Mouse (Mus musculus) frontal cortex, postnatal 25 days (tissue): Measurements from ENCODE around the gene Anapc11.
A peak's percentile ranks its signal among the peaks of the same experiment; 100 is the strongest.
"Not testable (repeated sequence)": the region's sequence is repeated elsewhere in the genome, so short reads cannot be mapped to it uniquely, and the experiment has no call there.

ENCODE experiments used
- DNase-seq, 2 experiments: peaks; one replicate each; pipeline ENCODE4 v3.0.0; 2022; ENCODE audit warnings: low spot score in 2 of 2

Gene Anapc11

DNA sequence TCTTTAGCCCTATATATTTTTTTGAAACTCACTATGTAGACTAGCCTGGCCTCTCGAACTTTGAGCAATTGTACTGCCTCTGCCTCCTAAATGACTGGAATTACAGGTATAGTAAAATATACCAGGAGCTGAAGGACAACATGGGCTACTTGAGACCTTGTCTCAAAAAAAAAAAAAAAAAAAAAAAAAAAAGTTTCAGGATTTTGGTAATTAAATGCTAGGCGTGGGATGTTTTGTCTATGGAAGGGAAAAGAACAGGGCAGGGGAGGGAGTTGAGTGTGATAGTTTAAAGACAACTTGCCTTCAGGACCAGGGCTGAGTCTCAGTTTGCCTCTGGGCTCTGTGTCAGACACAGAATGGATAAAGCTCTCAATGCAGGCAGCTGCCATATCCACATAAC lies 23.2 kb upstream of the Anapc11 start:
- no peak for DNase-seq

DNA sequence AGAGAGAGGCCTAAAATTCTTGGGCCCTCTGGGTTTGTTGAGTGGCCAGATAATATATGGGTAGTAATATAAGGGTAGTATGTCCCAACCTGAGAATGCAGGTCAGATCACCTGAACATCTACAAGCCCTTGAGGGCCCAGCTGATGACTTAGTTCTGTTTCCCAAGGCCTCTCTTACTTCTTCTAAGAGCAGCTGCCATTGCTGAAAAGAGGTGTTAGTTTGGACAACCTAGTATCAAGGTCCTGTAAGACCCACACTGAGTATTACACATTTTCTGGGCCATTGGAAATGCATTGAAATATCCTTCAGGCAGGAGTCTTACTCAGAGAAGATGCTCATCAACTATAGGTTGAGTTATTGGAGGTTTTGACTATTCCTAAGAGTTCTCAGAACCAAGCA lies 22.3 kb upstream of the Anapc11 start:
- no peak for DNase-seq

- no peak for DNase-seq
Measured at GRCm38 (mm10) chr11:120576365-120576981, 21.7 kb upstream of the Anapc11 start.

DNA sequence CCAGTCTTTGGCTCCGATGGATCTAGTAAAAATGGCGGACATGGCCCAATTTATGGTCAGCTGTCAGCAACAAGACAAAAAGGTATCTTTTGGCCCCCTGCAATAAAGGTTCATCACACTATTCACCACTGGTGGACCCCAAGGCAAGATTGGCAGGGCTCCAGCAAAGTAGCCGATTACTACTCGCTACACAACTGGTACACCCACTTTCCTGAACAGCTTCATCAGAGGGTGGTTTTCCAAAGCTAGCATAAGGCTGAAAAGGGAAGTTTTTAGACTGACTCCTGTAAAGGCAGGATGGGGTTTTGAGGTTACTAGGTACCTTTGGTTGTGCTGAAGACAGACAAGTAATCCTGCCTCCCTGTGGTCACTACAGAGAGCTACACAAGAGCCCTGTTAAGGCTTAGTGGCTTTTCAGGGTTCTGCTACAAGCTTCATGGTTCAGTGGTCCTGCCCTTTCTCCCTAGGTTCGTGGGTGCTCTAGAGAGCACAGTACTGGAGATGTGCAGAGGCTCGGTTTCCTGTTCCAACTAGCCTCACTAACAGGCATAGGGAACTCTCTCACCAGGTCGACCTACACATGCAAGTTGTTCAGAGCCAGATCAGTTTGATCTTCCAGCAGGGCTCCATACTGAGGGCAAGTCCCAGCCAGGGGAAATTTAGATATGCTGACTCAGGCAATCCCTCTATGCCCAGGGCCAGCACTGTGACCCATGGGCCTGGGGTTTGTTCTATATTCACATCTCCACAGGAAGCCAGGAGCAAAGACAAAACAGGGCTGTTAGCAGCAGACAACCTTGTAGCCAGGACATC lies 20.8 kb upstream of the Anapc11 start:
- no peak for DNase-seq

DNA sequence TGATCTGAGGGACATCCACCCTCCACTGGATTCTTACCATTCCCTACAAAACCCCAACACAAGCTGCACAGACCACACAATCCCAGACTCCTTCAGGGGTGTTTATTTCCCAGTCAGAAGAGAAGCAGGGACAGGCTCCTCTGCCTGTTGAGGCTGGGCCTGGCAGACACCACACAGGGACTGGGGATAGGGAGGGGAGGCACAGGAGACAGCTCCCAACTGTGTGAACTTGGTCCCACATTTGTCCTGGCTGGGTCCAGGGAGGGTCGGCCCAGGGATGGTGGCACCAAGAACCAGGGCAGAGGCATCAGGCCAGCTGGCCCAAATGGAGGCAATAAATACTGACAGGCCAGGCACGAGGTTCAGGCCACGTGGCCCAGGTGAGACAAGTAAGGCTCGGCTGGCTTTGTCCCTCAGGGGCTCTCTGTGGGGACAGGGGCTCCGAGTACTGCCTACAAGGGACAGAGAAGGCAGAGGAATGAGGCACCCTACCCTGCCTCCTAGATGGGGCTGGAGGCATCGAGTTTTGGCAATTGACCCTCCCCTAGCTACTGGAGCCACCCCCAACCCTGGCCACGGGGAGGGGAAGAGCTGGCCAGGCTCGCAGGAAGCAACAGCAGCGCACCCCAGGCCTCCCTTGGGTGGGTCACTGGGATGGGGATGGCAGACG lies 20.1 kb upstream of the Anapc11 start:
- DNase-seq = no peak

DNA sequence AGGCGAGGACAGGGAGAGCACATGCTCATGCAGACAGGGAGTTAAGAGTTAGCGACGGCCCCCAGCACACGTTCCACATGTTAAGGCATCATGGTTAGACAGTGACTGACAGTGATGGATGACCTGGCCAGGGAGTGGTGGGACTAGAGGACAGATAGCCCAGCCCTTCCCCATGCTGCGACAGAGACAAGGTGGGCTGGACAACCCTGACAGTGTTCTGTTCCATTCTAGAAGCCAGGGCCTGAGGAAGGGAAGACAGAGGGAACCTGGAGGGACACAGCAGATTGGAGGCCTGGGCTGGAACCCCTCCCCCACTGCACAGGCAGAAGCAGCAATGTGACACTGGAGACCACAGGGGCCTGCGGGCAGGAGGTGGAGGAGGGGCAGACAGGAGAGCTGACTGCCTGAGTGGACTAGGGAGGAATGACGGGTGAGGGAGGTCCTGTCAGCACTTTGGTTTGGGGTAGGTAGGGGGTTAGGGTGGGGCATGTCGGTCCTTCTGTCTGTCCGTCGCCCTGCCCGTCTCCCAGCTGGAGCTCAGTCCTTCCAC lies 19.5 kb upstream of the Anapc11 start:
- no peak for DNase-seq

GRCm38 (mm10) chr11:120579316-120580107 lies 18.7 kb upstream of the Anapc11 start:
- DNase-seq = peak; percentile 63 to 64

GRCm38 (mm10) chr11:120580190-120580589 lies 18.0 kb upstream of the Anapc11 start:
- DNase-seq = no peak

DNA sequence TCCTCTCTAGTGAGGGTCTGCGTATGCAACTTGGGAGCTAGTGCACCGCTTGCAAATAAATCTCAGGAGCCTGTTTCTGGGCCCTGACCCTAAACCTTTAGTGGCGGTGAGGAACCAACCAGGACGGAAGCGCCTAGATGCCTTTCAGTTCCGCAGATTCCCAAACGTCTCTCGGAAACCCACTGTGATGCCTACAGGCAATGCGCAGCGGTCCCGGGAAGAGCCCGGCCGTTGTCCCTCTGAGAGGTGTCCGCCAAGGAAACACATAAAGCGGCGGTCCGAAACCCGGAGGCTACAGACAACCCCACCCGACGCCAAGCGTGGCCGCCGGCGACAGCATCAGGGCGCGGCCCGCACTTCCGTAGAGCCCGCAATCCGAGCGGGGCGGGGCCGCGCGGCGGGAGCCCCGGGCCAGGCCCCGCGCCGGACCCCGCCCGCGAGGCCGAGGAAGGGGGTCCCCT lies 17.3 kb upstream of the Anapc11 start:
- DNase-seq = no peak

- peak; percentile 81 to 83 for DNase-seq
Measured at GRCm38 (mm10) chr11:120581490-120582267, 16.5 kb upstream of the Anapc11 start, which contains the start of gene Arhgdia. Gene Arhgdia (minus strand): TSS chr11:120581624.

DNA sequence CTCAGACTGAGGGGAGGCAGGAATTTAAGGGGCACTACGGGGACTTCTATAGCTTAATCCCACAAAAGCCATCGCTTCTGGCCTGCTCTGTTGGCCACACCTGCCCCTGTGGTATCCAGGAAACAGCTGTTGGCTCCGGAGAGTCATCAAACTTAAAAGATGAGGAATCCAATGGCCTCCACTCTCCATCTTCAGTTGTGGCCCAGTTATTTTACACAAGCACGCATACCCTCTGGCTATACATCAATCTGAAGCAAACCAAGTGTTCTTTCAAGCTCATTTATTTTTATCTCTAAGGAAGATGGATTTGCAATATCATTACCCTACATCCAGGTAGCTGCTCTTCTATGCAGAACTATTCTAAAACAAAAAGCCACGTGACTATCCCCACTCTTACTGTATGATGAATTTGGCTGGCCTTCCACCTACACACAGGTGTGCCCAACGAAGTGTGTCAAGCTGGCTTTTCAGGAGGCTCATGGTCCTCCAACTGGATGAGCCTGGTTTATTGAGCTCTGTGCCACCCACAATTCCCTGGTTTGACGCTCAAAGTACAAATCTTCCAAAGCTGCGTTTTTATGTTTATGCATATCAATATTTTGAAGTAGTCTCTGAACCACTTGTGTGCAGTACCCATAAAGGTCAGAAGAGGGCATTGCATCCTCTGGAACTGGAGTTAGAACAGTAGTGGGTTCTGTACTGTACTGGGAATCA lies 15.8 kb upstream of the Anapc11 start:
- DNase-seq = no peak

DNA sequence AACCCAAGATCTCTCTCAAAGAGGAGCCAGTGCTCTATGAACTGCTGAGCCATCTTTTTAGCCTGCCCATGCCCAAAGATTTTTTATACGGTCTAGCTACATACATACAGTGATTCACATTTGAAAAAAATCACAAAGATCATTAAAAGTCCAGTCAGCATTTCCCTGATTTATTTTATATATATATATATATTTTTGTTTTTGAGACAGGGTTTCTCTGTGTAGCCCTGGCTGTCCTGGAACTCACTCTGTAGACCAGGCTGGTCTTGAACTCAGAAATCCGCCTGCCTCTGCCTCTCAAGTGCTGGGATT lies 15.3 kb upstream of the Anapc11 start:
- DNase-seq = not testable (repeated sequence)

GRCm38 (mm10) chr11:120583937-120584336 lies 14.3 kb upstream of the Anapc11 start:
- DNase-seq = no peak

- no peak for DNase-seq
Measured at GRCm38 (mm10) chr11:120588531-120588930, 9.7 kb upstream of the Anapc11 start.

- peak in 1 of 2 experiments; percentile 4 for DNase-seq
Measured at GRCm38 (mm10) chr11:120597240-120598235, 683 bp upstream of the Anapc11 start.

DNA sequence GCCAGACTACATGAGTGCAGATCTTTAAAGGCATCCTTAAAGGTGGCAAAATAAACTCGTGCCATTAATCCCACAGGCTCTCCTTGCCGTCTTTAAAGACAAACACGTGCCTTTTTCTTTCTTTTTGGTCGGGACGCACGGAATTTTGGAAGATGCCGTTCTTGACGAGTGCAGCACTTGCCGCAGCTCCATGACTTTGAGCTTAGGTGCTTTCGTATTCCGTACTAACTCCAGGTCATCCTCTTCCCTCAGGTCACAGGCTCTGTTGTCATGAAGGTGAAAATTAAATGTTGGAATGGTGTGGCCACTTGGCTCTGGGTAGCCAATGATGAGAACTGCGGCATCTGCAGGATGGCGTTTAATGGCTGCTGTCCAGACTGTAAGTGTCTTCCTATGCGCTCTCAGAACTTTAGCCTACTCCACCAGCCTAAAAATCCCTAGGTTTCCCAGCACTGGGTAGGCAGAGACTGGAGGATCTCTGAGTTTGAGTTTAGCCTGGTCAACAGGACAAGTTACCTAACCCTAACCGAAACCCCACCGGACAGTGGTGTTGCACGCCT lies 849 bp downstream of the Anapc11 start:
- DNase-seq = no peak

GRCm38 (mm10) chr11:120600716-120601115 lies 2.5 kb downstream of the Anapc11 start:
- no peak for DNase-seq

GRCm38 (mm10) chr11:120603545-120603944 lies 5.3 kb downstream of the Anapc11 start:
- DNase-seq = no peak

DNA sequence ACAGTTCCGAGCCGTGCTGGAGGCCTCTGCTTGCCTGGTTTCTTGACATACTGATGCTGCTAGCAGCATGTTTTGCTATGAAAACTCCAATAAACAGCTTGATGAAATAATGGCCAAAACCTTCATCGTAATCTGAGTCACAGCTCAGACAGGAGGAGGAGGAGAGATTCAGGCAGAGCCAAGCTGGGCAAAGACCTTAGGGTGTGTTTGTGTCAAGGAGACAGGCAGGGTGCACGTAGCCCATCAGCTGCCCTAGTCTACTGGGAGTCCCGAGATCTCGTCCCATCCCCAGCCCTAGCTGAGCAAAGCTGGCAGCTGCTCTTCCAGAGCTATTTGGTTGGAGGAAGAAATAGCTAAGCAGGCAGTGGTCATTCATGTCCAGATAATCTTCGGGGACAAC lies 7.4 kb downstream of the Anapc11 start:
- DNase-seq = no peak
